11 mouse cellular contexts compared by ENCODE assay signal in the genomic region with DNA sequence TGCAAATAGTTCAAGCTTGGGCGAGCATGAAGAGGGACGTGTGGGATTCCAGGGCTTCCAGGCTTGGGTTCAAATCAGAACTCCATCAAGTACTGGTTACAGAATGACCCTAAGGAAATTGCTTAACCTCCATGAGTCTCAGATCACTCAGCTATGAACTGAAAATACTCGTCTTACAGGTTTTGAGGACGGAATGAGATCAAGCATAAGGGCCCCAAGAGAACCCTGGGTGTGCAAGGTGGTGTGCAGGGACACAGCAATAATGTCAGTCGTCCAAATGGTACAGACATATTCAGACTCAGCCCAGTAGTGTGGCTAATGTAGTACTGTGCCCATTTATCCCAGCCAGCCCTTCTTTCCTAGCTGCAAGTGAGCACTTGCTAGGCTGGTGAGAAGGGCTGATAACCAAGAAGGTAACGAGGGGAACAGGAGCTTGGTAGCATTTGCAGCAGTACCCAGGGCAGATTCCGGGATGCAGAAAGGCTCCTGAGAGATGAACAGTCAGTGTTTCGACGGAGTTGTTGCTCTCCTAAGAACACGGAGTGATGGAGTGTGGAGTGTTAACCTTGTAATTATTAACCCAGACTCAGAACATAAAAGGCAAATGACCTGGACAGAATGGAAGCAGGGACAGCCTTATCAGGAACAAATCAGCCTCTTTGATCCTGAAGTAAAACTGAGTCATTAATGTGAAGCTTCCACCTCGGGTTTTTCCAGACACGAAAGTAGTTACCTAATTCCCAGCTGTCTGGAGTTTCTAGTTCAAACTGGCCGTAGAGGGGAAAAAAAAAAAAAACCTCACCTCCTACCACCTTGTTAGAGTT. TPM values are rescaled to one million over a fixed set of nuclear protein-coding genes. Genes with fewer than 3 reads are reported as not detected.
DNase-seq lines count a peak whose midpoint lies in the region; ATAC-seq and TF ChIP-seq lines count a peak whose summit lies in the region.
"Had no signal": no experiment of that assay in that cellular context is flagged by ENCODE, and none has a peak within 500 bp of the region (broad histone marks: within the 10 kb centered on the region; RNA-seq: fewer than 3 reads in every experiment).

No protein-coding gene starts in this region.

- H3K9me3 ChIP-seq in embryonic facial prominence, embryonic 14.5 days (ENCODE audit: control insufficient read depth, low read length): no peaks in the 10 kb centered on the region
- H3K9me3 ChIP-seq in liver, embryonic 14.5 days (ENCODE audit: control insufficient read depth, low read length): no peaks in the 10 kb centered on the region
- H3K9me3 ChIP-seq: heart, embryonic 13.5 days had no signal

- H3K27me3 ChIP-seq in embryonic facial prominence, embryonic 14.5 days (replicated peaks; ENCODE audit: control insufficient read depth, insufficient read depth, low read length): no peaks in the 10 kb centered on the region
- H3K27me3 ChIP-seq in liver, embryonic 14.5 days (ENCODE audit: control insufficient read depth, insufficient read depth, low read length): no peaks in the 10 kb centered on the region
- H3K27me3 ChIP-seq: heart, embryonic 13.5 days had no signal

- H3K36me3 ChIP-seq in embryonic facial prominence, embryonic 14.5 days (ENCODE audit: control insufficient read depth, insufficient read depth, low read length): no peaks in the 10 kb centered on the region
- peaks cover 10% of the 10 kb centered on the region for H3K36me3 ChIP-seq in liver, embryonic 14.5 days (replicated peaks; ENCODE audit: control insufficient read depth, insufficient read depth, low read depth)

- no peak overlapping the region; the same call in 1 of the 2 replicates for H3K4me2 ChIP-seq in embryonic facial prominence, embryonic 14.5 days (ENCODE audit: low read depth, low read length)
- H3K4me2 ChIP-seq in liver, embryonic 14.5 days (ENCODE audit: low read depth): peak overlapping the region; percentile 8; the same call in 1 of the 2 replicates

- no peak overlapping the region for H3K4me3 ChIP-seq in layer of hippocampus, adult 2 months
- H3K4me3 ChIP-seq in embryonic facial prominence, embryonic 14.5 days (ENCODE audit: low read depth, low read length): no peak overlapping the region
- H3K4me3 ChIP-seq in liver, embryonic 14.5 days (ENCODE audit: insufficient read depth in 1 of 2, low read depth in 2 of 2, low read length in 2 of 2): no peak overlapping the region
- H3K4me3 ChIP-seq: heart, embryonic 13.5 days had no signal

- 46% methylated on average over 13 of the region's 13 CpGs for WGBS in embryonic facial prominence, embryonic 14.5 days
- 70% methylated on average over 13 of the region's 13 CpGs for whole genome bisulfite sequencing in liver, embryonic 14.5 days (ENCODE audit: insufficient replicate concordance)

- ATAC-seq in embryonic facial prominence, embryonic 14.5 days (ENCODE audit: low read depth): no peak
- no peak for ATAC-seq in liver, embryonic 14.5 days (ENCODE audit: insufficient read depth)
- no peak for ATAC-seq in megakaryocyte-erythroid progenitor cell, adult 5-6 weeks (replicated peaks; ENCODE audit: low FRiP score, low TSS enrichment, poor library complexity, severe bottlenecking)

- no peak for TF ChIP-seq CTCF in layer of hippocampus, adult 2 months (conservative IDR thresholded peaks at IDR 0.05)
- no peak for TF ChIP-seq CTCF in liver, embryonic 14.5 days (IDR thresholded peaks at IDR 0.05; ENCODE audit: low read depth)

- peaks cover 16% of the 10 kb centered on the region for H3K4me1 ChIP-seq in embryonic facial prominence, embryonic 14.5 days (ENCODE audit: control insufficient read depth, insufficient read depth, low read length)
- peaks cover 0 to 9% of the 10 kb centered on the region in 2 experiments; a peak in 3 of 4 replicates for H3K4me1 ChIP-seq in liver, embryonic 14.5 days (replicated peaks; ENCODE audit: control insufficient read depth in 2 of 2, insufficient read depth in 2 of 2, low read length in 1 of 2)

- TF ChIP-seq EP300 in liver, embryonic 14.5 days (IDR thresholded peaks at IDR 0.05; ENCODE audit: low read depth): no peak

- DNase-seq in layer of hippocampus, adult 2 months (ENCODE audit: low spot score in 2 of 2): no peak
- no peak for DNase-seq in layer of hippocampus, postnatal 36 days
- no peak for DNase-seq in embryonic facial prominence, embryonic 14.5 days (ENCODE audit: low spot score)
- DNase-seq in kidney, adult 9 months: peak; percentile 74
- no peak for DNase-seq in liver, embryonic 14.5 days (ENCODE audit: low read depth in 3 of 3, low spot score in 3 of 3)
- DNase-seq in cerebellum, adult 11 months: no peak
- DNase-seq in urinary bladder, postnatal 10 days (ENCODE audit: low spot score): no peak
- DNase-seq: adrenal gland, postnatal 36 days; cerebellum, adult 2 months had no signal

- H3K27ac ChIP-seq in layer of hippocampus, adult 2 months: peak overlapping the region; percentile 93
- no peak overlapping the region for H3K27ac ChIP-seq in embryonic facial prominence, embryonic 14.5 days (replicated peaks; ENCODE audit: low read depth, low read length)
- H3K27ac ChIP-seq in liver, embryonic 14.5 days: no peak overlapping the region
- H3K27ac ChIP-seq: heart, embryonic 13.5 days had no signal

- H3K9ac ChIP-seq in embryonic facial prominence, embryonic 14.5 days (ENCODE audit: low read depth, low read length): peak overlapping the region; percentile 40; the same call in 1 of the 2 replicates
- no peak overlapping the region for H3K9ac ChIP-seq in liver, embryonic 14.5 days (replicated peaks)
- H3K9ac ChIP-seq: heart, embryonic 13.5 days had no signal

RNA-seq across cellular contexts. Expression of a gene that starts 50.8 kb away (rescaled TPM):
- total RNA-seq in layer of hippocampus, adult 2 months (2021): 10 to 100 TPM in 1 of 2 experiments, 1 to 10 TPM in 1; 9.9 to 10.3 TPM
- 1 to 10 TPM; 6.3 to 8.2 TPM for total RNA-seq in layer of hippocampus, postnatal 36 days (2021)
- polyA plus RNA-seq in embryonic facial prominence, embryonic 14.5 days (2014; fragmentation: Nextera tagmentation; extraction: Ambion mirVana): 2.1 and 2.2 TPM in 2 replicates
- 15.5 and 18.1 TPM in 2 replicates for polyA plus RNA-seq in liver, embryonic 14.5 days (2012; rRNA removed)
- 5.8 and 7.0 TPM in 2 replicates for polyA plus RNA-seq in liver, embryonic 14.5 days (2014; fragmentation: Nextera tagmentation; extraction: Ambion mirVana)
- 55.2 and 83.7 TPM in 2 replicates for total RNA-seq in megakaryocyte-erythroid progenitor cell, adult 5-6 weeks (2014; fragmentation: Nextera tagmentation)
- total RNA-seq in megakaryocyte-erythroid progenitor cell, adult 5-6 weeks (2017): 91.5 and 118 TPM in 2 replicates

Comparison
In these comparisons a context has a peak if more than half of its experiments do, and no peak if none do; other contexts are left out.
1. RNA of a gene that starts 50.8 kb away (total RNA-seq): 55.2 to 118 TPM in megakaryocyte-erythroid progenitor cell, adult 5-6 weeks; 9.9 to 10.3 TPM in layer of hippocampus, adult 2 months and 6.3 to 8.2 TPM in layer of hippocampus, postnatal 36 days; every median in the first group is over 4 times any median in the second.